Mouse (Mus musculus): Measurements from ENCODE around the gene Got2.

Got2 gene

GRCm38 (mm10) chr8:95816044-95816708 lies 72.2 kb downstream of the Got2 start:
- no peak for DNase-seq

All from lung, postnatal 10 days (tissue).